Mouse (Mus musculus) layer of hippocampus, postnatal 10 days (tissue): ENCODE results near the gene Maml2. TPM values are rescaled to one million over a fixed set of nuclear protein-coding genes. Genes with fewer than 3 reads are reported as not detected.

Experiments
- DNase-seq, 2 experiments: peaks; one replicate each; pipeline ENCODE4 v3.0.0; 2021; ENCODE audit warnings: low spot score in 2 of 2
- total RNA-seq, 2 experiments: library from RNA; stranded (reverse); gene quantifications; 2 replicates each; pipeline ENCODE4 v1.2.3; 2021

Gene Maml2
- total RNA-seq, 2 experiments from 2014 or later = 11.2 to 13.0 TPM

- DNase-seq = no peak
These were observed 148.5 kb downstream of the Maml2 start for GRCm38 (mm10) chr9:13446236-13446635.

- no peak for DNase-seq
These were observed 149.0 kb downstream of the Maml2 start, which contains the start of gene Gm17571 for GRCm38 (mm10) chr9:13446703-13447285. Gene Gm17571 (minus strand): TSS chr9:13446753.

DNA sequence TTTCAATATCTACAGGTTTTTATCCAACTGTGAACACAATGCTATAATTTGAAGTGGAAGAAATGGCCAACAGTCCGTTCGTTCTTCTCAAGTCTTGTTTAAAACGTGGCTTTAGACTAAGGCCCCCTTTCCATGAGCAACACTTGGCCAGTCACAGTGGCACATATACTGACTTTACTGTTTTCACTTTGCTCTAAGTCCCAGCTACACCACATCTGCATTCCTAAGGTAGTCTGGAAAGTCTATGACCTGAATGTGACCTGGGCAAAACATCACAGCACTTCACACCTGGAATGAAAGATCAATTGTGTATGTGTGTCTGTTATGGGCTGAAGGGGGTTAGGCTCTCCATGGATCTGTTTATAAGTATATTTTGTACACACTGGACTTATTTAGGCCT is 151.0 kb downstream of the Maml2 start:
- DNase-seq = no peak

DNA sequence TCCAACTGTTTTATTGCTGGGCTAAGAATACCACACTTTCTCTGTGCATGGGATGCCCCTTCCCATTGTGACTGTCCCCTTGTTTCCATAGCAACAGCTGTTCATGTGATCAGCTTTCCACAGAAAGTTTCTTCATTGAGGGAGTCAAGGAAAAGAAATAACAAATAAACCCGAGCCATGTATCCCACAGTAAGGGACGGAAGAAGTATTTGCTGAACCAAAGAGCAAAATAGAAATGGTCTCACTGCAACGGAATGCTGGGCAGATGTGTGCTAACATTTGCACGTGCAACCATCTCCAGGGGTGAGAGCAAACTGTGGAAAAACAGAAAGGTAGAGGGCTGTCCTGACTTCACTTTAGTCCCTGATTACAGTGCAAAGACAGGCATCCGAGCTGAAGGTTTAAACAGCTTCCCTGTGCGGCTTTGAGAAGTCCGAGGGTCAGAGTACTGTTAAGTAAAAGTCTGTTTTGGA is 156.9 kb downstream of the Maml2 start:
- no peak for DNase-seq

- DNase-seq = no peak
These were observed 157.5 kb downstream of the Maml2 start for GRCm38 (mm10) chr9:13455231-13455630.

DNA sequence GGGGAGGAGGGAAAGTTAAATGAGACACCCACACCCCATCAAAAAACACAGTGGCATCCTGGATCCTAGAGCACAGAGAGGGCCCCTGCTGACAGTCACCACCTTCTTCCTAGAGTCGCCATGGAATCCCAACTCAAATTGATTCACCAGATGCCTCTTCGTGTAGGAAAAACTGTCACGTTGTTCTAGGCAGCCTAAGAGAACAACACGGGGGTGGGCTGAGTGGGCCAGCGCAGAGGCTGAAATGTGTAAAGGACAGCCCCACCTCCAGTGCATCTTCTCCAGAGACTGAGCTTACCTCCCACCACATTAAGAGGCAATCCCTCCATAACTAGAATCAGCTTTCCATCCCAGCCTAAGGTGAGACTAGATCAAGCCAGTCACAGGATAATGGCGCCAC is 160.0 kb downstream of the Maml2 start:
- no peak for DNase-seq

DNA sequence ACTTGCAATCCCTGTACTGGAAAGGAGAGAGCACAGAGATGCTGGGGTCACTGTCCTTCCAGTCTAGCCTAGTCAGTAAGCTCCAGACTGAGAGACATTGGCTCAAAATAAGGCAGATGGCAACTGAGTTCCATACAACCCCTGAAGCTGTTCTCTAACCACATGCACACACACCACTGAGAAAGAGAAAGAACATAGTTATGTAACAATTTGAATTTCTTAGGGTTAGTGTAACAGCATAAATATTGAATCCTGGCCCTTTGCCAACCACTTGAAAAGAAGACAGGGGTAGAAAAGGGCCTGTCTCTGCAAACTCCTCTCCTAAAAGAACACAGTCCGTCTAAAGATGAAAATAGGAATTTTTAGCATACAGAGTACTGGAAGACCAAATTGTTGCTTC is 161.6 kb downstream of the Maml2 start:
- no peak for DNase-seq

- DNase-seq = no peak
These were observed 162.3 kb downstream of the Maml2 start for GRCm38 (mm10) chr9:13460012-13460411.

DNA sequence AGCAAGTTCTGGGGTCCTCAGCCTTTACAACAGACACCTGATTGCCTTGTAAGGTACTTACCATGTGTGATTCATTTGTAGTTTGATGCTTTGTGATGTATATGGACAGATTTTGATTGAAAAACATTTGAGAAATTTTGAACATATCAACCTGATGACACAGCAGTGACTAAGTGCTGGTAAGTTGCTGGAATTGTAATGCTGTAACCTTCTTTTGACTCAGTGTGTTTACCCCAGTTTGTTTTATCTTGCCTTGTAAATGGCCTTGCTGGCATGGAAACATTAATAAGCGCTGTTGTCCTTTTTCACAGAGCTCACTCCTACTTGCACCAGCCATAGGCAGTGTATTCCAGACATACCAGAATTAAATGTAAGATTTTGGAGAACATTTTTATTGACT is 163.2 kb downstream of the Maml2 start:
- DNase-seq = no peak

GRCm38 (mm10) chr9:13465358-13466020 is 167.7 kb downstream of the Maml2 start:
- DNase-seq = no peak

DNA sequence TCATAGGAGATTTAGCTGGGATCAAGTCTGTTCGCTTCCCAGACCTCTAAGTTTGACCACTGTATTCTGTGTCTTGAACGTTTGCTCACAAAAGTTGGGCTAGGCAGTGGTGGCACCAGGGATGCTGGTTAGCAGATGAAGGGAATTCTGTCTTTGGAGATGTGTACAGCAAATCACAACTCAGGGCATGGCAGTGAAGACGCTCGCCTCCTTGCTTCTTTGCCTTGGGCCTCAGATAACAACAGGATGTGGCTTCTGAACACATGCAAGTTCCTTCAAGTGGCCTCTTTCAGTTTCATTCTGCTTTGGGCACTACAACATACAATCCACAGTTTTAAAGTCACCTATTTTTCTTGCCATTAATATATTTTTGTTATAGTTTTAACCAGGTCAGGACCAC is 168.6 kb downstream of the Maml2 start:
- DNase-seq = no peak

- no peak for DNase-seq
These were observed 169.1 kb downstream of the Maml2 start for GRCm38 (mm10) chr9:13466816-13467215.

DNA sequence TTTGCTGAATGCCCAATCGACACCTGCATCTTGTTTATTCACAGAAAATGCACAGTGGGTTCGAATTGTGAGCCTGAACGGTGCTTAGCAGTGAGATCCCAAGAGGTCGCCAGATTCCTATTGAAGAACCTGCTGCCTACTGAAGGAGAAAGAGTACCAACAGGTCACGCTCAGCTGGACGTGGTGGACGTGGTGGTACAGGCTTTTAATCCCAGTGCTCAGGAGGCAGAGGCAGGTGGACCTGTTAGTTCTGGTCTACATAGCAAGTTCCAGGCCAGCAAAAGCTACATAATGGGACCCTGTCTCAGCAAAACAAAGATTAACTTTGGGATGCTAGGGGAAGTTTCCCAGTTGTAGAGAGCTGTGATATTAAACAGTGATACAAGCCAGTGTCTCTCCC is 170.0 kb downstream of the Maml2 start:
- DNase-seq = no peak

DNA sequence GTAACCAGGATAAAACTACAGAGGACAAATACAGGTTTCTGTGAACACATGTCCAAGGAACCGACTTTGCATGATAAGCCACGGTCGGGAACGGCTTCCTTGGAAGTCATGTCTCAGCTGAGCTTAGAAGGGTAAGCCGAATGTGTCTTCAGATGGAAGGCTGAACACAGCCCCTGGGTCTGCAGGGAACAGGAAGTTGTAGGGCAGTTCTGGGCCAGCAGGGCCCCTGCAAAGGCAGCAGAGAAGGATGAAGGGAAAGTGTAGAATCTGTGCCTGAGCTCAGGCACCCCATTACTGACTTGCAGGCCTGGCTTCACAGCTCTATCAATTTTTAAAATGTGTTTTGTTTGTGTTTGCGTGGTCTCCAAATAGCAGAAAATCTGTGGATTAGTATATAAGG is 171.0 kb downstream of the Maml2 start:
- no peak for DNase-seq

- no peak for DNase-seq
These were observed 172.3 kb downstream of the Maml2 start for GRCm38 (mm10) chr9:13470013-13470412.

DNA sequence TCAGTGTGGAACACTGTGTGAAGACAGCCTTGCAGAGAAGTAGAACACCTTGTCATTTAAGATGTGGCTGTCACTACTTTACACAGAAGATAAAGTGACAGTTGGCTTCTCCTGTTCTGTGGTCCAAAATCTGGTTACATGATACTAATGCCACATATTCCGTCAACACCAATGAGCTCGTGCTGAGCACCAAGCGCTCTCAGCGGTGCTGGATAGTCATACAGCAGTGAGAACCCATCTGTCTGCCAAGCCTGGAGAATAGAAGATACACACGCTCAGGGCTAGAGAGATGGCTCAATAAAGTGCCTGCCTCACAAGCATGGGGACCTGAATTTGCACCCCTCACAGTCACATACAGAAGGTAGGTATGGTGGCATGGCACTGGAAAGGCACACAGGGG is 177.2 kb downstream of the Maml2 start:
- no peak for DNase-seq

DNA sequence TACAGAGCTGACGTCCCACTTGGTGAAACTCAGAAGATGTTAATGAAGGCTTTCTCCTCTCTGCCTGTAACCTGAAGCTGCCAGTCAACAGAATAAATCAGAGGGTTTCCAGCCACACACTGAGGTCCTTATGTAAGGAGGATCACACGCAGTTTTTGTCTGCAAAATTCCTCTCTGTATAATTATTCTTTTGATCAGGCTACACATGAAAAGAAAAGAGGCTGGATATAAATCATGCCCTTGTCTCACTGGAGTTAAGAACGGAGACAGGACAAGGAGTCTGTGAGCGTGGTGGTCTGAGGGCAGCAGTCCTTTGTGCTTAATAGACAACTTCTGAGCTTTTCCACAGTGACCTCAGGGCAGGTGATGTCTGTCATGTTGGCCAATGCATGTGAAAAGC is 181.5 kb downstream of the Maml2 start:
- DNase-seq = no peak

DNA sequence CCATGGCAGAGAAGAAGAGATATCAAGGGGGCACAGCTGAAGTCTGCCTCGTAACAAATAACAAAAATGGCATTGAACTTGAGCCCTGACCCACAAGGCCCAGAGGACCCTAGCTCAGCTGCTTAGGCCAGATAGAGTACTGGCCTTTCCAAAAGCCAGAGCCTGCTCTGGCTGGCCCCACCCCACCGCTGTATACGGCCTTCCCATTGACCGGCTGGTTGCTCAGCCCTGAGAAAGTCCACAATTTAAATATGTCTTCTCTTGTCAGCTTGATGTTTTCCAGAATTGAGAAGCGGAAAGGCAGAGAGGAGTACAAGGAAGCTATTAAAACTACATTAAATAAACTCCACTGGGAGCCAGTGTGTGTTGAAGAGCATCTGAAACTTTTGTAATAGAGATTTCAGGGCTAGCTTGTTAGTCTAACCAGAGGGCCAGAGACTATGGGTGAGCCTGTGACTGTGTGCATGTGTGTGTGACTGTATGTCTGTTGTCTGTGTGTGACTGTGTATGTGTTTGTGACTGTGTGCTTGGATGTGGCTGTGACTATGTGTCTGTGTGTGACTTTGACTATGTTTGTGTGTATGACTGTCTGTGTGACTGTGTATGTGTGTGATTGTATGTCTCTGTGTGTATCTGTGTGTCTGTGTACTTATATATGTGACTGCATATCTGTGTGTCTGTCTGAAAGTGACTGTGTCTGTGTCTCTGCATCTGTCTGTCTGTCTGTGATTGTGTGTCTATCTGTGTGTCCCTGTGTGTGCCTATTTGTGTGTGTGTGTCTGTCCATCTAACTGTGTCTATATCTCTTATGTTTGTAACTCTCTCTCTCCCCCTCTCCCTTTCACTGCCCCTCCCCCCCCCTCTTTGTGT is 185.7 kb downstream of the Maml2 start:
- DNase-seq = no peak

DNA sequence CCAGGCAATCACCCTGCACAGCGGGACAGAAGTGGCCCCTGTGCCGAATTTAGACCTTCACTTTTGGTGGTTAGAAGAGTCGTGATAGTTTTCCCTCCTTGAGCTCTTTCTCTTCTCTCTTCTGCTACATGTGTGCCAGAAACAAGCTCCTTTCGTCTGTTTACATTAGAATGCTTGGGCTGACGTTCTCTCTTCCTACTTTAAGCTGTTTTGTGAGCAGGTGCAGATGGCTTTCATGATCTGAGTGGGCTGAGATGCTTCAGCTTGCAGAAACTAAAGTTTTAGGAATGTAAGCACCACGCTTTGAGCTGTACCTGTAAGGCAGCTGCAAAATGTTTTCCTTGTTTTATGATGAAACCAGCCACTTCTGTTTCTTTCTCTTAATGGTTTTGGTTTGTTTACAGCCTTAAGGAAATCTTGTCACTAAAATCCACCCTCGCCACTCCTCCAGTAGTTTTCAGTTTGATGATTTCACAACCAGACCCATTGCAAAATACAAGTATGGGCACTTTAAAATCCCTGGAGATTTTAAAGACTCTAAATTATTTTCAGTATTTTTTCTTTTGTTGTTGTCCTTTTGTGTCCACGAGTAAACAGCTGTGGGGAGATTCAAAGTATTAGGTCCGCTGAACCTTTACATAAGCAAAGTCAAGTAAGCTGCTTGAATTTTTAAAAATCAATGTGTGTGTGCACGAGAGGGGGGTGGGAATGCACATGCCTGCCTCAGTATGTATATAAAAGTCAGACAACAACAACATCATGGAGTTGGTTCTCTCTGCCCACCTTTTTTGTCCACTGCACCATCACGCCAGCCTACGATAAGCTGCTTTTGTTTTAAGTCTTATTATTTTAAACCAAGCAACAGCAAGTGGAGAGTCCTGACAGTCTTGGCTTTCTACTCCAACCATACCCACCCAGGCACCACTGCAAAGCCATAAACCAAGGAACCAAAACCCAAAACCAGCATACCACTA is 186.8 kb downstream of the Maml2 start:
- no peak for DNase-seq

- DNase-seq = no peak
These were observed 188.2 kb downstream of the Maml2 start for GRCm38 (mm10) chr9:13485914-13486313.

DNA sequence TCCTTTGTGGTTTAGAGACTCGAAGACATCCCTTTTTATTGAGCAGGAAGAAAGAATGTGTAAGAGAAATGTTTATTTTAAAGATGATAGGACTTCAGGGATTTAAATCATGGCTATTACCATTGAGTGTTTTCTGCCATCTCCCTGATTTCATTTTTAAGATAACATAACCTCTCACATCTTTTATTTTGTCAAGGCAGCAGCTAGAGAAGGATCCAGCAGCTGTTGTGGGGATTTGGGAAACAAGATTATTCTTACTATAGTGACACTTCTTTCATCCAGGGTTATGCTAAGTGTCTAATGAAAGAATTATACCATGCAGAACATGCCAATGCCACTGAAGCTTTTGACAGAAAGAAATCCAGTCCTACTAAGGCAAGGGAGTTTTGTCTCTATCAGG is 193.3 kb downstream of the Maml2 start:
- no peak for DNase-seq
